Mouse (Mus musculus) spleen, adult 18-20 months (tissue): ENCODE results near the gene Hinfp.
"Not testable (repeated sequence)": the region's sequence is repeated elsewhere in the genome, so short reads cannot be mapped to it uniquely, and the experiment has no call there.

Experiments used
- DNase-seq, 2 experiments: peaks; one replicate each; pipeline ENCODE4 v3.0.0; 2022; ENCODE audit warnings: mixed read lengths in 2 of 2

The Hinfp gene

GRCm38 (mm10) chr9:44309756-44310155 is 4.3 kb upstream of the Hinfp start:
- DNase-seq, result no peak

- no peak for DNase-seq
Observed at GRCm38 (mm10) chr9:44307248-44307647, 1.8 kb upstream of the Hinfp start.

DNA sequence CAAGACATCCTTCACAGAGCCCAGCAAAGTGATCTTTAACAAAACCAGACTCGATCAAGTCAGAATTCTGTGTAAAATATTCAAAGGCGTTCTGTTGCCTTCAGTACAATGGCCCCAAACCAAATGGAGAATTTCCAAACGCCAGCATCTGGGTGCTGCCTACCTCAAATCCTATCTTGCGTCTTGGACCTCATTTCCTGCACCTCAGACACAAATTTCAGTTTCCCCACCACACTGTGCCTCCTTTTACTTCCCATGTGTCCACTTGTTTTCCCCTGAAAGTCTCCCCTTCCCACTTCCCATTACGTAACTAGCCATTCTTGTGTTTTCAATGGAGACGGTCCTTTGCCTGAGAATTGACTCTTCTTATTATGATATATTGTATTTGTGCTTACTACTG is 1.1 kb upstream of the Hinfp start:
- no peak for DNase-seq

GRCm38 (mm10) chr9:44300001-44300400 is 5.5 kb downstream of the Hinfp start:
- not testable (repeated sequence) for DNase-seq

GRCm38 (mm10) chr9:44292490-44292889 is 13.0 kb downstream of the Hinfp start:
- DNase-seq, result peak in 1 of 2 experiments; percentile 58

DNA sequence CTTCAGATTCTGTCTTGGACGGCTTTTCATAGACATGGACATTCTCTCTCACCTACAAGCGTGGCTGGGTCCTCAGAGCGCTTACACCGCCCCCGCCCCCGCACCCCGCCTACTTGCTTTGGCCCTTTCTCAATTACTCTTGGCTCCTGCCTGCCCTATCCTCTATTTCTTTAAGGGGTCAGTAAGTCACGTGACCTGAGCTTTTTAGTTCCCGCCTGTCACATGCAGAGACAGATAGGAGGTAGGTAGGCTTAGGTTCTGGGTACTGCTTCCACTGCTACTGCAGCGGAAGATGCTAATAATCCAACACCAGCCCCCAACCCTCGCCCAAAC is 16.5 kb downstream of the Hinfp start:
- DNase-seq, result no peak

- DNase-seq, result peak in 1 of 2 experiments; percentile 20
Observed at GRCm38 (mm10) chr9:44288076-44288958, 17.2 kb downstream of the Hinfp start, which contains the start of gene Abcg4. Gene Abcg4 (minus strand): TSS chr9:44288615.

DNA sequence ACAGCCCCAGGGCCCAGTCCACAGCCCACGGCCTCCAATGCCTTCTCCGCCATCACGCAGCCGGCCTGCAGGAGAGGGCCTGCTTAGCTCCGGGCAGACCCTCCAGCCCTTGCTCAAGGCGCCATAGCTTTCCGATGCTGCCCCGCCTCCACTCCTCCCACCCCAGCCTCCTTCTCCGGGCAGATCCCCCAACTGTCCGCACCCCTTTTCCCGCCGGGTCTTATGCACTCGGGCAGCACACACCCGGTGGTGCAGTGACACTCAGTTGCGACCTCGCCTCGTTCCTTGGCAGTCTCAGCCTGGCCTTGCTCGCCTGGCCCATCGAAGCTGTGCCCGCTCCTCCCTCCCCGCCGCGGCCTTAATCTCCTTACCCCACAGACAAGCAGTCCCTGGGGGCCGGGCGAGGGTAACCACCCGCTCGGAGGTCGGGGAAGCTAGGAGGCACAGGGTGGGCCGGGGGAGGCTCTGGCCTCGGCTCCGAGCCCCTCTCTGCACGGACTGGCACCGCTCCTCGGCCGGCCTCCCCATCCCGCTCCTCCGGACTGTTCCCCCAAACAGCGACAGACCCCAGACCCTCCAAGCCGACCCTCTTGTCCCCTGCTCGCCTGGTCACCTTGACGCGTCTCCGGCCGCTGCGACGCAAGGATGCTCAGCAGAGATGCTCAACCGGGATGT is 17.9 kb downstream of the Hinfp start:
- no peak for DNase-seq

DNA sequence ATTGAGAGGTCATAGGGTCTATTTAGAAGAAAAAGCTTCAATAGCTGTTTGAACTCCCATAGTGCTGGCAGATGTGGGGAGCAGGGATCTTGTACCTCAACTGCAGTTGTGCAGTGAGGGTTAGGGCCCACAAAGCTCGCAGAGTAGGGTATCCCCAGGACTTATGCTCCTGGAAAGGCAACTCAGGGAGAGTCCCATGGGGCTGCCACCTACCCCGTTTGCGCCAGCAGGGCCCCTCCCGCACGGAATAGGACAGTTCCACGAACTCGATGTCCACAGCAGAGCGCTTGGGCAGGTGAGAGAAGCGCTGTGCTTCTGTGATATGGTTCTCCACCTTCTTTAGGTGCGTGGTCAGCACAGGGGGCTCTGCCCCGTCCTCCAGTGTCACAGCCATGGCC is 18.5 kb downstream of the Hinfp start:
- no peak for DNase-seq

DNA sequence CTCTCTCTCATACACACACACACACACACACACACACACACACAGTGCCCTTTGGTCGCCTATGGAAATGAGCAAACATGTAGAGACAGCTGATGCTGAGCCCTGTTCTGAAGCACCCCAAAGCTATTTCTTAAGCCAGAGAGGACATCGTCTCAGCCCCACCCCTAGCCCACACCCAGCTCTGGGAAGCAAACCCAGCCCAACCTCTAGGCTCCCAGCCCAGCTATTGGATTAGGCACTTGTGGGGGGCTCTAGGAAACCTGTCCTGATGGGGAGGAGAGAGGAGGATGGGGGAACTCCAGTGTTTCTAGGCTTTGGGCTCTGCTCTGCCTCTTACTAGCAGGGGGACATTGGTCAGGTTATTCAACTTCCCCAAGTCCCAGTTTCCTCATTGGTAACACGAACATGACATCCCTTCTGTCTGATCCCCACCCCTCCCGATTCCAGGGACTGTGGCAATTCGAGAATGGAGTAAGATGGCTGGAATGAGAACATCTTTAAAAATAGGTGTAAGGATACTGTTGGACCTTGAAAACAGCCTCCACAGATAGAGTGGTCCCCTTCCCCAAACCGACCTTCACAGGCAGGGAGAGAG is 19.1 kb downstream of the Hinfp start:
- no peak for DNase-seq

DNA sequence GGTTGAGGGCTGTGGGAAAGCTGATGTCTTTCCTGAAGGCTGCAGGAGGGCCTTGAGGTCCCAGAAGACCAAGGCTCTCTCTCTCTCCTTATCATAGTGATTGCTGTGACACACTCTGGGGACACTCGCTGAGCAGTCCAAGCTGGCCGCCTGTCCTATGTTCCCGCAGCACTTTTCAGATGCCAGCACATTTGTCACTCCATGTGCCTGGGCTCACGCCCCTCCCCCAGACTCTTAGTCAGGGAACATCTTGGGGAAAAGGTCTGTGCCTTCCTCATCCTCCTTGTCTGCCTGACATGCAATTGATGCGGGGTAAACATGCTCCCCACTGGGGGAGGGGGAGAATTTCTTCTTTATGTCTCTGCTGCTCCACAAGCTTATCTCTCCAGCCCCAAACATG is 22.3 kb downstream of the Hinfp start:
- DNase-seq, result no peak

DNA sequence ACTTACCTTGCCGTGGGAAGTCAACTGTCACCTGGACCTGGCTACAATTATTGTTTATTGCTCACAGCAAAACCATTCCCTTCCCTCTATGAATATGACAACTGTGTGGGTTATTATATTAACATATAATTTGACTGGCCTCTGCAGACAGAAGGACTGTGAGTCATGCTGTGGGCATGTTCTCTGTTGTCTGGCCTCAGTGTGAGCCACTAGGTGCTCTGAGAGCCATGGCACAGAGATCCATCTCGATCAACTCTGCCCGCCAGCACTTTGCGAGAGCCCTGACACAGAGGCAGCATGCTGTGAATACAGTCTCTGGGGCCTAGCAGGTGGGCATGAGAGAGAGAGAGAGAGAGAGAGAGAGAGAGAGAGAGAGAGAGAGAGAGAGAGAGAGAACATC is 35.5 kb downstream of the Hinfp start:
- DNase-seq, result no peak

- DNase-seq, result peak in 1 of 2 experiments; percentile 51
Observed at GRCm38 (mm10) chr9:44269077-44269476, 36.4 kb downstream of the Hinfp start.

GRCm38 (mm10) chr9:44268432-44268831 is 37.0 kb downstream of the Hinfp start, which contains the start of gene Nlrx1:
Gene Nlrx1 (minus strand): TSS chr9:44268599.
- DNase-seq, result no peak

DNA sequence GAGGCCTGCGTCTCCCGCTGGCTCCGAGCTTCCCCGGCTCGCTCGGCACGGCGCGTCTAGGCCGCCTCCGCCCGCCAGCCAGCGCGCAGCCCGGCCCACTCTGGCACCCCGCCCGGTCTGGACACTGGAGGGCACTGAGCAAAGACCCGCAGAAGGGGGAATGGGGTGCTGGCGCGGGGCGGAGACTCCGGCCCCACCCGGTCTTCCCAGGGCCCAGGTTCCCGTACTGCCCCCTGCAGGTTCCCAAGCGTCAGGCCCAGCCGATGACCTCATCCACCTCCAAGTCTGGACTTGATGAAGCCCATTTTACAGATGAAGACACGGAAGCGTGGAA is 37.5 kb downstream of the Hinfp start:
- peak; percentile 64 to 83 for DNase-seq

GRCm38 (mm10) chr9:44267319-44268026 is 38.0 kb downstream of the Hinfp start:
- DNase-seq, result no peak

DNA sequence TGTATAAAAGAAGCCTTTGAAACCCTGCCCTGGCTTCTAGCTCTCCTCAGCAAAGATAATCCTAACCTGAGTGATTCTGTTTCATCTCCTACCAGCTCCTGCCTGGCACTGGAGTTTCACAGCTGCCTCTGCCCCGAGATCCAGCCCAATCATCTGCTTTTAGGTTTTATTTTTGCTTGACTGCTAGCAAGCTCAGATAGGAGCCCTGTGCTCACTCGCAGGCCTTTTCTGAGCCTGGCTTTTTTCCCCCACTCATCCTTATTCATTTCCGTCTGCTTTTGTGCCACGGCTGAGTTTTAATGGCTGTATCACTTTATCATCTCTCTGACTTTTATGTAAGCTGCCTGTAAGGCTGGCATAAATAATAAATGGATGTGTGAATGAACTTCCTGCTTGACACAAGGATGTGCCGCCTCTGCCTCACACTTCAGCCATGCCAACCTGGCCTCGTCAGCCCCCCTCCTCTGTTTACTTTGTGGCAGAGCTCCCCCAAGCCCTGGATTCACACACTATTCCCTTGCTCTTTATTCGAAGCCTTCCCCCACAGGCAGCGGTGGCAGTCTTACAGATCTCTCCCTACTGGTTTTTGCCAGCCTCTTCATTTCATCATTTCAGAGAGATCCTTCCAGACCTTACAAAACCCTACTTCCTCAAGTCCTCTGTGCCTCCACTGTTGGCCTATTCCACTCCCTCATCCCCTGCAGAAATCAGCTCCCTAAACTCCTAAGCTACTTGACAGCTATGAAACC is 38.8 kb downstream of the Hinfp start:
- DNase-seq, result no peak

- DNase-seq, result no peak
Observed at GRCm38 (mm10) chr9:44261388-44261787, 44.1 kb downstream of the Hinfp start.

DNA sequence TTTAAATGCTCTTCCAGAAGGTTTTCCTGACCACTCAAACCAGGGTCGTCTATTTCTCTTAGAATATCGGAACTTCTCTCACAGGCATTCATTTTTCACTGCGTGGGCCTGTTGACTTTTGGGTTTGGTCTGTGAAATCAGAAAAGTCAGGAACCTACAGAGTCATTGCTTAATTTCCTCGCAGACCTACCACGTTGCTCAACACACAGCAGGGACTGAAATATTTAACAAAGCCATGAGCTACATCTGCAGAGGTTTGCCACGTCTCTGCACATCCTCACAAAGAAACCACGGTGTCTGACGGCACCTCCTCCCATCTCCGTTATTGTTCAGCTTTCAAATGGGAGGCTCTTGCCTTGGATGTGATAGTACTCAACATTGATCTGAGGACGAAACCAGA is 46.5 kb downstream of the Hinfp start:
- DNase-seq, result no peak

DNA sequence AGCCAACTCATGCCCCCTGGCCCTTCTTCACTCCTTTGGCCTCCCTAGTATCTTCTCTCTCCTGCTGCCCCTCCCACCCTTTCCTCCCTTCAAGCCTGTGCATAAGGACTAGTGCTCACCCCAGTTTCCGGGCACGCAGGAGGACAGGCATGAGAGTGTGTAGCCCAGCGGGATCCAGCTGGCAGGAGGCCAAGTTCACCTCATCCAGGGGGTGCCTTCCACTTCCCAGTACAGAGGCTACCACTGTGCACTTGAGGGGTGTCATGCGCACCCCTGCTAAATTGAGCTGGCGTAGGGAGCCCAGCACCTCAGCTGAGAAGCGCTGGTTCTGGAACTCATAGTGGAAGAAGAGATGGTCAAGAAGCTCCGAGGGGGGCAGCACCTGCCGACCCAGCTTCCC is 49.3 kb downstream of the Hinfp start:
- DNase-seq, result no peak

DNA sequence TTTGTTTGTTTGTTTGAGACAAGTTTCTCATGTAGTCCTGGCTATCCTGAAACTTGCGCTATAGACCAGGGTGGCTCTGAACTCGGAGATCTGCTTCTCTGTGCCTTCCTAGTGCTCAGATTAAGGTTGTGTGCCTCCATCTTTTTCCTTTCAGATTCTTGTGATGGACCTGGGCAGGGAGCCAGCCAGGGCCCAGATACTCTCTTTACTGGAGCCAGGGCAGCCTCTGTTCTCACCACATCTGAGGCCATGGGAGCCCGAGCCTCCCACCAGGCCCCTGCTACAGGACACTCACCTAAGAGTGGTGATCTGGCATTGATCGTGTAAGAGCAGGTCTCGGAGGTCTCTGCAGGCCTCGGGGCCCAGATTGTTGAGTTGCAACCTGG is 50.3 kb downstream of the Hinfp start:
- DNase-seq, result no peak

DNA sequence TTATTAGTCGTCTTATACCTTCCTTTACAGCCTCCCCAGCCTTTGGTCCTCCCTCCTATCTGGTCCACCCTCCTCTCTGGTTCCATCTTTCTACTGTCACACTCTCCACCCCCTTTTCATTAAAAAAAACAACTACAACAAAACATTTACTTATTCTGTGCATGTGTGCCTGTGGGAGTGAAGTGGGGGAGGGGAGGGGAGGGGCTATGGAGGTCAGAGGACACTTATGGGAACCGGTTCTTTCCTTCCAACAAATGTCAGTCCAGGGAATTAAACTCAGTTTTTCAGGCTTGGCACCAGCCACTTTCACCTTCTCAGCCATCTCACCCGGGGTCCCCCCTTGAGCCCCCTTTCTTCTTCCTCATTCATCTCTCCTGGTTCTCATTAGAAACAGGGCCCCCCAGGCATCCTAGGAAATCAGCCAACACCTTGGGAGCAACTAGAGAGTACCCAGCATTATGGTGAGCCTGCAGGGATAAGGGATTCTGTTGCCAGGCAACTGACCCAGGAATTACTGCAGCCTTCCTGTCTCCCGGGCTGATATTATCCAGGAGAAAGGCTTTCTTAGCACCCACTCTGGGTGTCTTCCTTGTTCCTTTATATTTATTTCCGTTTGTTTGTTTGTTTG is 50.8 kb downstream of the Hinfp start:
- no peak for DNase-seq
